Mouse (Mus musculus) kidney, adult 9 months (tissue): ENCODE measurements at regions not wholly inside any gene's neighbourhood (a gene's known extent, or its start where the extent isn't known, plus 50 kb on each side); places are given as distances from the start of the nearest gene placed in this dataset.

ENCODE experiments used
- DNase-seq: peaks from one replicate; pipeline ENCODE4 v3.0.0; 2022

GRCm38 (mm10) chr4:142853924-142854323 is 358.9 kb downstream of the Prdm2 start:
- DNase-seq, result no peak

DNA sequence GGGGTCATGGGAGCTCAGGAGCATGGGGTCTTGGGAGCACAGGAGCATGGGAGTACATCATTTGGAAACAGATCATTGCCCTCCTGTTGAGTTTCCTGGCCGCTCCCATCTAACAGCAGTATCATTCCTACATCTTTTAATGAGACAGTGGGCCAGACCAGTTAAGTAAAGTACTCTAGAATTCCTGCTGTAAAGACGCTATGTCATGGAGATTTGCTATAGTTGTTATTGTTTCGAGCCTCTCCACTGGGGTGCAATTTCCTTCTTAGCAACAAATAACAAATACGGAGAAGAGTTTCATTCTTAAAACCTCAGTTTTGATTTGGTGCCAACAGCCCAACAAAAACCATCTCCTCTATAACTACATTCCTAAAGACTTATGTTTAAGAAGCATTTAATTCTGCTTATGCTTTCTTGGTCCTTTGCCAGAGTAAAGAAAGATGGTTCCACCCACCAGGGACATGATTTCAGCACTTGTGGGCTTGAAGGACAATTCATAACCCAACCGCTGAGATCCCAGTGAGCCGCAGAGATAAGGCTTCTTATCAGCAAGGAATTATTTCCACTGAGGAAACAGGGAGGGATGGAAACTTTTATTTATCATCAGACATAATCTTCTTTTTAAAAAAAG is 367.6 kb downstream of the Prdm2 start:
- DNase-seq, result no peak

DNA sequence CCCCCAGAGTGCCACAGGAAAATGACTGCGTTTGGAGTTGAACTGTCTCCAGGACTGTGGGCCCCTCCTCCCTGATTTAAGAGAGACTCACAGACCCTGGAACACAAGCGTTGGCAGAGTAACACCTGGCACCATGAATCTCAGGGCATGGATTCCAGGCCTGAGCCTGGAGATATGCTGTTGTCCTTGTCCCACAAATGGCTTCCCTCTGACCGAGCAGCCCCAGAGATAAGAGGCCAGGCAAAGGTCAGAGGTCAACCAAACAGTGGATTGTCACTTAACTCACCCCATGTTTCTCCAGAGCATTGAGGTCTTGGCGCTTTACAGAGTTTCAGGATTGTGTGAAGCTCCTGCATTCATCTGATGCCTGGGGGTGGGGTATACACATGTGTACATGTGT is 373.3 kb downstream of the Prdm2 start:
- no peak for DNase-seq

DNA sequence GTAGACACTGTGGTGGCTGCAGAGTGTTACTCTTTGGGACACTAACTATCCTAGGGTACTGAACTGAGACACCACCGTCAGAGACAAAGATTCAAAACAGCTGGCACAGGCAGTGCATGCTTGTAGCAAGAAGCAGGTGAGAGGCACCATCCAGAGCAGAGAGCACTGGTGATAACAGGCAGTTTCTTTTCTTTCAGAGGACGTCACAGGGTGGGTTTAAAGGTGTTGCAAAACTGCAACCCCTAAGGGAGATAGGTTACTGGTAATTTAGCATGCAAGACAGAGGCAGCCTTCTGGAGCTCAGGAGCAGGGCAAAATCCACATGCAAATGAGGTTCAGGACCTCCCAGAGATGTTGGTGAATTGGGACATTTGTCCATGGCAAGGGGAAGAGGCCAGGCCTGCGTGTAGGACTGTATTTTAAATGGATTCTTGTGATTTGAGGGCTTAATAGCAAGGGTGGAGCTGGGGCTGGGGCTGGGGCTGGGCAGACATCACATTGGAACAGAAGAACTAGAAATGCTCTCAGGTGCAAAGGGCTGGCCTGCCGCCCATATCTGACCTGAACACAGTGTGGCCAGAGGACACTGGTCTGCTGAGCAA is 374.3 kb downstream of the Prdm2 start:
- peak; percentile 27 for DNase-seq

GRCm38 (mm10) chr4:142837636-142838035 is 375.2 kb downstream of the Prdm2 start:
- no peak for DNase-seq

DNA sequence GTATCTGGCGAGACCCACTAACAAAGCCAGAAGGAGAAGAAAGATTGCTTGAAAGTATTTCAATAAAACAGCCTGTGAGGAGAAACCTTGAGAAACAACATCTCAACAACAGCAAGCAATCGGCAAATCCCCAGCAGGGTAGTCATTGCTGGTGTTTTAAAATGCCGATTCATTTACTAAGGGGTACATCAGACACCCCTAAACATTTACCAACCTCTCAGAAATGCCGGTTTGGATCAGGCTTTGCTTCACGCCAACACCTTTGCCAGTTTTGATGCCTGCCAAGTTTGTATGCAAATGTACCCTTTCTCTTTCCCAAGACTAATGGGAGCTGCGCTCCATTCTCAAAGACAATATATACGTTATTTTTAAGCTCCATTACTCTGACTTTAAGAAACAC is 383.1 kb downstream of the Prdm2 start:
- no peak for DNase-seq

DNA sequence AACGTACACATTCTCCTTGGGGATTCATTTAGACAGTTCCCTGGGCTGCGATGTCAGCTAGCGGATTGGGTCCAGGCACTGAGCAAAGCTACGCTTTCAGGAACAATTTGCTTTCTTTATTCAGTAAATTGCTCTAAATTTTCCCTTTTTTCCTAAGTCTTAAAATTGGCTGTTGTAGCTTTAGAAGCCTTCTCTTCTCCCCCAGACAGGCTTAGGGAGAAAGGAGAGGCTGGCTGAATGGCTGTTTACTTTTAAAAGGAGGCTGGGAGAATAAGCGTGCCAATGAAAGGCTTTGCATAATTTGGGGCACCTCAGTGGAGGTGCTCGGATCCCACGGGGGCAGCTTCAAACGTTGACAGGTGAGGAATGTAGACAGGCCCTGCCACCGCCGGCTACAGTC is 383.8 kb downstream of the Prdm2 start:
- no peak for DNase-seq

DNA sequence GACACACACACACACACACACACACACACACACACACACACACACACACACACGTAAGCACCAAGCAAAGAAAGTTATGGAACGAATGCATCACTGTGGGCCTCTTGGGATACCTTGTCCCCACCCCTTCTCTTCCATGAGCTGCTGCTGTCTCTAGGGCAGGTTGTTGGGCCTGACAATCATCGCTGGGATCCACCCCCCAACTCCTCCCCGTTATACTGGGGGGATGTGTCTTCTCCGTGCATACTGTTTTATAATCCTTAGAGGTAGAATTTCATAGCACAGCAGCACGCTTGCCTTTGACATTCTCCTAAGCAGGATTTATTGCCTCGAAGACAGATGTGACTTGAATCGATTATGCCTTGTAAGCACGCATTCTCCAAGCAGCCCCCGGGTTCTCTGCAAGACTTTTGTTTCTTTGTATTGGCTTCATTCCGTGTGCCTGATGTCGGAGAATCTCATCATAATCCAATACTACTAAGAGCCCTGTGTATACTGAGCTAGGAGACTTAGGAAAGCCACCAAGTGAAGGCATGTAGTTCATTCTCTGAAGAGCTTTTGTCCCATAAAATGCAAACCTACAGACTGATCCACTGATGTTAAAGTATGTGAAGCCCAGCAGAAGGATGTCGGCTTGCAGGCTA is 386.4 kb downstream of the Prdm2 start:
- no peak for DNase-seq

DNA sequence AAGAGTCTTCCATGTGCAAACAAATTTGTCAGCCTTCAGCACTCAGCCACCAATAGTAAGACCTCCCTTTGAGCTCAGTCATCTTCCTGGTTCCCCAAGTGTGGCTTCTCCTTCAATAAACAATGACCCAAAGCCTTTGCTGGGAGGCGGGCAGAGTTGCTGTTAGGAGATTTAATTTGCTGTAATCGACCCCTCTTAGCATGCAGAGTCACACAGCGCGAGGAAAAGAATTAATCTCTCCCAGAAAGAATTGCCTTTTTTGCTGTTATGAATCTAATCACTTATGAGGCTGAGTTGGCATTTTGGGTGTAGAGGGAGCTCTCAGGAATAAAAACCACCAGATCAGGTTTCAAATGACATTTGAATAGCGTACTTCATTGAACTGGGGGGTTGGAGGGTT is 387.0 kb downstream of the Prdm2 start:
- no peak for DNase-seq

DNA sequence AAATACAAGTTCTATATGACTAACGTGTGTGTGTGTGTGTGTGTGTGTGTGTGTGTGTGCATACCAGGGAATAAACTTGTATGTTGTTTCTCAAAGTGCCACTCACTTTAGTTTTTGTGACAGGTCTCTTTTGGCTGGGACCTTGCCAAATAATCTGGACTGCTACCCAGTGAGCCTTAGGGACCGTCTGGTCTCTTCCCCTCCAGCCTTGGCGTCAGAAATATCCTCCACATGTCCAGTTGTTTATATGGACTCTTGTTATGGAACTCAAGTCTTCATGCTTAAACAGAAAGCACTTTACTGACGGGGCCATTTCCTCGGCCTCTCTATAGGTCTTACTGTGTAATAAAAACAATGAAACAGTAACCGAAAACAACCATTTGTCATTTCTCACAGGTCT is 394.4 kb downstream of the Prdm2 start:
- no peak for DNase-seq

DNA sequence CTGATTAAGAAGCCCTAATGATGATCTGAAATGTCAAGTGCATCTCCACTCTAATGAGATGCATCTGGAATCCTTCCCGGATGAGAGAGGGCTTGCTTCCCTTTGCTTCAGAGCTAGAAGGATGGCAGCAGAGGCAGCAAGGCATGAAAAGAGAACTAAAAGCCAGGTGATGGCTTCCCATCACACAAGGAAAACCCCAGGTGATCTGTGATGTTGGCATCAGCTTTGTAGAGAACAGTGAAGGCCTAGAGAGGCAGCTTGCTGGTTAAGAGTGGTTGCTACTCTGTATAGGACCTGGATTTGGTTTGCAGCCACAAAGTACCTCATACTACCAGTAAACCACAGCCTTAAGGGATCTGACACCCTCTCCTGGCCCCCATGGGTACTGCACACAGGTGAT is 395.8 kb downstream of the Prdm2 start:
- no peak for DNase-seq

GRCm38 (mm10) chr4:142803819-142804218 is 409.0 kb downstream of the Prdm2 start:
- no peak for DNase-seq

DNA sequence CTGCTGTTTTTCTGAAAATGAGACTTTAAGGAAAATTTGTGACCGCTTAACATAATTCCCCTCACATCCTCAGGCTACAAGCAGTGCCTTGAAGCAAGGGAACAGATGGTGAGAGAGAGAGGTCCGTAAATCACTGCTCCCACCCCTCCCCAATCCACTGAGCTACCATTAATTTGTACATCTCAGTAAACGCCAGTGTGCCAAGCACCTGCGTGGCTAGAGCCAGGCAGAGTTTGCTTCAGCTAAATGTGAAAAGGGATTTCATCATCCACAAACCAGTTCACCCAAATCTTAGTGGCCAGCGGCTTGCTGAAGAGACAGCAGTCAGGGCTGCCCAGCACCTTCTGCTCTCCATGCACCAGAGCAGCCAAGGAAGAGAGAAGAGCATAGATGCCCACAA is 413.5 kb downstream of the Prdm2 start:
- no peak for DNase-seq

GRCm38 (mm10) chr4:142798834-142799233 is 414.0 kb downstream of the Prdm2 start:
- DNase-seq, result no peak

GRCm38 (mm10) chr4:142792606-142792970 is 420.2 kb downstream of the Prdm2 start:
- no peak for DNase-seq

GRCm38 (mm10) chr4:142791823-142792605 is 420.8 kb downstream of the Prdm2 start:
- no peak for DNase-seq

GRCm38 (mm10) chr4:142789048-142789447 is 423.7 kb downstream of the Prdm2 start:
- DNase-seq, result no peak

GRCm38 (mm10) chr4:142785386-142785785 is 427.4 kb downstream of the Prdm2 start:
- no peak for DNase-seq

DNA sequence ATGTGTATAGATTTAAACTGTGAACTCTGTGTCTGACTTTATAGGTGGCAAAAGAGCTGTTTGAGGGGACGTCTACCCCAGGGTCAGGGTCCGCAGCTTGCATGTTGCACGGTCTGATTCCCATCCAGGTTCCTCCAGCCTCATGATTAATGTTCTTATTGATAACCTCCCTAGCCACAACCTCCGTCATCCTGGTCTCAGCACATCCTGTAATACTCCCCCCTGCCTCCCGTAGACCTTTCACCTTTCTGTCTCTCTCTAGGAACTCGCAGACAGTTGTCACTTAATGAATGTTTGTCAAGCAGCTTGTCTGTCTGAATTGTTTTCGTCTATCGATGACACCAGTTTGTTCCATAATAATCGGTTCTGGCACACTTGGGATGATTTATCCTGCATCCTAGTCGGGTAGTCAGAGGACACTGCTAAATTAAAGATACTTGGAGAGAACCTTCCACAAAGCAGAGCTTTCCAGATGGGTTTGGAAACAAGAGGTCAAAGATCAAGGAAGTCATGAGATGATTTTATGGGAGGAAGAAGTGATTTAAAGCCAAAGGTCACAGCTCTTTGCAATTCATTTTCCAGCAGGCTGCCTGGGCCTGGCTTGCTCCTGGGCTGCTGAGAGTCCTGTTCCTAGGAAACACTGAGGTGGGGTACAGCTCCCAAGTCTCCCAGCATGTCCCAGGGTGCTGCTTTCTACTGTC is 435.9 kb downstream of the Prdm2 start:
- peak; percentile 50 for DNase-seq

- no peak for DNase-seq
Observed at GRCm38 (mm10) chr4:142775023-142775422, 437.8 kb downstream of the Prdm2 start.

DNA sequence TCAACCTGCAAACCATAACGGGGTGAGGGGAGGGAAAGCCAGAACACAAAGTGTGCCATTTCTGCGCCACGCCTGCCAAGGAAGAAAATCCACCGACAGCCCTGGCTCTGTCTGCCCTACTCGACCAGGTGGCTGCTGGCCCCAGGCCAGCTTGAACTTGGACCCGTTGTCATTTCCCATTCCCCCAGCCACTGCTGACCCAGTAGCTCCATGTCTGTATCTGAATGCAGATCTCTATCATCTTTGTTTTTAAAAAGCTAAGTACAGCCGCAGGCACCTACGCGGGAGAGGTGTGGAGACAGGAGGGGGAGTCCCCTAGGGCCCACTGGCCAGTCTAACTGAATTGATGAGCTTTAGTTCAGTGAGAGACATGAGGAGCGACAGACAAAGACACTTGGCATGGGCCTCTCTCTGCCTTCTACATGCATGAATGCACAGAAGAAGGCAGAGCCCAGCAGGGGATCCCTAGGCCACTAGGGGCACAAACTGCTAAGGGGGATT is 439.1 kb downstream of the Prdm2 start:
- peak; percentile 5 for DNase-seq

DNA sequence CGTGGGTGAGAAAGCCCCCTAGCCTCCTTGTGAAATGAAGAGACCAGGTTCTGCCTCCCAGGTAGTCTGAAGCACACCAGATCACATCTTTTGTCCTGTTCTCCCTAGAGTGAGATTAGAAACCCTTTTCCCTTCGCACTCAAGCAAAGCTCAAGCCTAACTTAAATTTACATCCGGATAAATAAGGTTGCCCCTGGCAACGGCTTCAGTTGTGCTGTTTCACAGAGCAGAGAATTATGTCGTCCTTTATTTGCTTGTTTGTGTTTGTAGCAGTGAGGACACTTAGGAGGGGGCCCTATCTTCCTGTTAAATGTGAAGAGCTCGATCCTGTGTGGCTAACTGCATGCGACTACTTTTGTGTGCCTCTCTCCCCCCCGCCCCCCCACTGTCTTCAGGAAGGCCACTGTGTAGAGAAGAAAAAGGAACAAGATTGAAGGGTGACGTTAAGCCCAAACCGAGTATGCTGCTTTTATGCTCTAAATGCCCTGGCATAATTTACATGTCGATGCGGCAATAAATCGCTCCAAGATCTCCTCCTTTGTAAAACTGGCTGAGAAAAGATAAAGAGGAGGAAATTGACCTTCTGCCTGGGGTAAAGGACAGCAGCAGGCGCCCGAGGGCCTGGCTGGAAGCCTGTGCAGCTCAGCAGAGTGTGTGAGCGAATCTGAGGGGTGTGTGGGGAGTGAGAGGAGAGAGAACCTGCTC is 439.9 kb downstream of the Prdm2 start:
- DNase-seq, result peak; percentile 8
